Mouse (Mus musculus) testis, adult 2 months (tissue): Measurements from ENCODE around the gene Mafb.

Experiments
- CTCF ChIP-seq: fragments of 200-500 bp; IDR thresholded peaks from 2 replicates; pipeline ENCODE4 v1.5.1; 2012; ENCODE audit warnings: low read depth, mild to moderate bottlenecking, inconsistent platforms, low read length, moderate library complexity; ENCODE audit not compliant: control insufficient read depth, insufficient read depth, insufficient replicate concordance
- POLR2A ChIP-seq: fragments of 200-500 bp; IDR thresholded peaks from 2 replicates; pipeline ENCODE4 v1.6.1; 2012; ENCODE audit warnings: low read depth, mild to moderate bottlenecking, inconsistent platforms, low read length, moderate library complexity; ENCODE audit not compliant: control insufficient read depth

GRCm38 (mm10) chr2:160363201-160363600 lies 3.7 kb downstream of the Mafb start:
- TF ChIP-seq POLR2A: no peak
- TF ChIP-seq CTCF: no peak
